In genomic region chr9:108935991-108936390, GRCm38 (mm10) we compare ENCODE assay signal across 8 mouse cellular contexts. TPM values are rescaled to one million over a fixed set of nuclear protein-coding genes. Genes with fewer than 3 reads are reported as not detected.
DNase-seq lines count a peak whose midpoint lies in the region; ATAC-seq and TF ChIP-seq lines count a peak whose summit lies in the region.

No protein-coding gene starts in this region.

- ATAC-seq in CD4-positive, CD25-positive, alpha-beta regulatory T cell, adult 4 months: peak; percentile 8
- ATAC-seq in hindbrain, embryonic 11.5 days (ENCODE audit: low FRiP score): peak; percentile 10; the same call in 1 of the 2 replicates
- ATAC-seq in liver, postnatal 0 days: no peak

- peaks cover 11% of the 10 kb centered on the region for H3K79me2 ChIP-seq in CH12.LX (replicated peaks; ENCODE audit: control insufficient read depth, extremely low read depth, insufficient read depth, poor library complexity, severe bottlenecking)

- peaks cover 4% of the 10 kb centered on the region for H3K27me3 ChIP-seq in CH12.LX (replicated peaks)
- H3K27me3 ChIP-seq in hindbrain, embryonic 11.5 days (ENCODE audit: control insufficient read depth, insufficient read depth, low read length): no peaks in the 10 kb centered on the region
- no peaks in the 10 kb centered on the region for H3K27me3 ChIP-seq in liver, postnatal 0 days (ENCODE audit: insufficient read depth, low read length)

- peak overlapping the region in 1 of 3 experiments; percentile 96 for H3K4me3 ChIP-seq in CH12.LX (replicated peaks in 1 of 3; ENCODE audit: low read depth in 2 of 3, low read length in 2 of 3, poor library complexity in 1 of 3)
- H3K4me3 ChIP-seq in hindbrain, embryonic 11.5 days (ENCODE audit: low read depth, low read length): no peak overlapping the region
- no peak overlapping the region for H3K4me3 ChIP-seq in liver, postnatal 0 days (ENCODE audit: low read depth, low read length)

- 0 out of 2 replicates have a peak overlapping the region, but pooled peaks have one; percentile 27 for H3K4me2 ChIP-seq in CH12.LX (ENCODE audit: insufficient read depth, low read depth, poor library complexity, severe bottlenecking)
- no peak overlapping the region for H3K4me2 ChIP-seq in hindbrain, embryonic 11.5 days (replicated peaks; ENCODE audit: low read depth, low read length)
- H3K4me2 ChIP-seq in liver, postnatal 0 days (ENCODE audit: low read depth, low read length): peak overlapping the region; percentile 5; the same call in 1 of the 2 replicates

- no peak overlapping the region for H3K9ac ChIP-seq in CH12.LX (ENCODE audit: insufficient read depth, low read depth)
- no peak overlapping the region for H3K9ac ChIP-seq in hindbrain, embryonic 11.5 days (ENCODE audit: low read depth, low read length)
- no peak overlapping the region for H3K9ac ChIP-seq in liver, postnatal 0 days (replicated peaks)

- DNase-seq in CH12.LX (ENCODE audit: extremely low read depth): no peak
- no peak for DNase-seq in hindbrain, embryonic 11.5 days (ENCODE audit: low spot score)
- DNase-seq in liver, postnatal 0 days: no peak
- no peak for DNase-seq in adrenal gland, postnatal 10 days
- DNase-seq in layer of hippocampus, postnatal 14 days (ENCODE audit: low spot score in 2 of 2): no peak
- DNase-seq in kidney, postnatal 25 days: no peak
- DNase-seq in ovary, postnatal 10 days (ENCODE audit: low spot score): no peak

- no peak for TF ChIP-seq RAD21 in CH12.LX (IDR thresholded peaks at IDR 0.05; ENCODE audit: low read depth, low read length)

- H3K4me1 ChIP-seq in CH12.LX (ENCODE audit: control insufficient read depth in 1 of 2, insufficient read depth in 2 of 2): peaks cover 0 to 13% of the 10 kb centered on the region in 2 experiments; a peak in 2 of 4 replicates
- no peaks in the 10 kb centered on the region for H3K4me1 ChIP-seq in hindbrain, embryonic 11.5 days (replicated peaks; ENCODE audit: control insufficient read depth, insufficient read depth, low read length)
- no peaks in the 10 kb centered on the region for H3K4me1 ChIP-seq in liver, postnatal 0 days (ENCODE audit: insufficient read depth)

- dilution Hi-C loops in CH12.LX (cut with MboI; ENCODE audit: extremely low pct_ligation_motif_present, extremely low pct_unique_long_range_greater_than_20kb, low sequenced_read_pairs): no loop called here

- TF ChIP-seq CTCF in CH12.LX (conservative IDR thresholded peaks at IDR 0.05 in 1 of 2, IDR thresholded peaks at IDR 0.05 in 1 of 2; ENCODE audit: low read depth in 2 of 2, low read length in 2 of 2): no peak
- TF ChIP-seq CTCF in liver, postnatal 0 days (IDR thresholded peaks at IDR 0.05; ENCODE audit: low read depth): no peak

- TF ChIP-seq EP300 in CH12.LX (IDR thresholded peaks at IDR 0.05; ENCODE audit: low read length): no peak
- TF ChIP-seq EP300 in liver, postnatal 0 days (IDR thresholded peaks at IDR 0.05; ENCODE audit: low read depth): no peak

- TF ChIP-seq POLR2A in CH12.LX (IDR thresholded peaks at IDR 0.05; ENCODE audit: low read depth, low read length): no peak

- no peak overlapping the region for H3K27ac ChIP-seq in CH12.LX (ENCODE audit: insufficient read depth, low read depth)
- no peak overlapping the region for H3K27ac ChIP-seq in hindbrain, embryonic 11.5 days (ENCODE audit: low read depth, low read length)
- H3K27ac ChIP-seq in liver, postnatal 0 days (ENCODE audit: low read depth): no peak overlapping the region

- 18% methylated on average over 3 of the region's 3 CpGs for WGBS in hindbrain, embryonic 11.5 days
- 11% methylated on average over 3 of the region's 3 CpGs for WGBS in liver, postnatal 0 days (ENCODE audit: insufficient replicate concordance)

- in situ Hi-C loops in CH12.LX (cut with MboI; ENCODE audit: low pct_ligation_motif_present, low pct_unique_long_range_greater_than_20kb, low sequenced_read_pairs): no loop called here

- H3K36me3 ChIP-seq in CH12.LX (replicated peaks in 1 of 2; ENCODE audit: control insufficient read depth in 1 of 2, insufficient read depth in 1 of 2, low read length in 1 of 2): peaks cover 18 to 28% of the 10 kb centered on the region in 2 experiments
- peaks cover 8% of the 10 kb centered on the region; the same call in 1 of the 2 replicates for H3K36me3 ChIP-seq in hindbrain, embryonic 11.5 days (ENCODE audit: control insufficient read depth, insufficient read depth, low read length)
- H3K36me3 ChIP-seq in liver, postnatal 0 days (replicated peaks; ENCODE audit: insufficient read depth, low read length): peaks cover 25% of the 10 kb centered on the region

- H3K9me3 ChIP-seq in CH12.LX (replicated peaks; ENCODE audit: low read length): no peaks in the 10 kb centered on the region
- no peaks in the 10 kb centered on the region for H3K9me3 ChIP-seq in hindbrain, embryonic 11.5 days (ENCODE audit: control insufficient read depth, low read length)
- H3K9me3 ChIP-seq in liver, postnatal 0 days (ENCODE audit: low read length): no peaks in the 10 kb centered on the region

TF ChIP-seq in CH12.LX, 34 proteins besides CTCF, POLR2A, EP300 and RAD21 (continues in another document):
- no peak for TF ChIP-seq MAFK (IDR thresholded peaks at IDR 0.05; ENCODE audit: insufficient replicate concordance, low read length)
- TF ChIP-seq SIN3A (IDR thresholded peaks at IDR 0.05; ENCODE audit: low read length): no peak
- no peak for TF ChIP-seq TCF12 (IDR thresholded peaks at IDR 0.05; ENCODE audit: low read depth, low read length)
- TF ChIP-seq JUN (IDR thresholded peaks at IDR 0.05; ENCODE audit: insufficient read depth, low read depth, low read length): no peak
- no peak for TF ChIP-seq ZC3H11A (IDR thresholded peaks at IDR 0.05; ENCODE audit: low read depth, low read length)
- no peak for TF ChIP-seq IRF4 (IDR thresholded peaks at IDR 0.05; ENCODE audit: low read depth, low read length)
- no peak for TF ChIP-seq TBP (conservative IDR thresholded peaks at IDR 0.05; ENCODE audit: low read depth, low read length)
- no peak for TF ChIP-seq SMC3 (IDR thresholded peaks at IDR 0.05; ENCODE audit: low read depth, low read length)
- TF ChIP-seq NELFE (IDR thresholded peaks at IDR 0.05; ENCODE audit: low read depth, low read length): no peak
- TF ChIP-seq MAX (IDR thresholded peaks at IDR 0.05; ENCODE audit: low read length): no peak
- no peak for TF ChIP-seq RCOR1 (conservative IDR thresholded peaks at IDR 0.05; ENCODE audit: low read depth, low read length)
- no peak for TF ChIP-seq BHLHE40 (IDR thresholded peaks at IDR 0.05; ENCODE audit: low read depth, low read length)
- no peak for TF ChIP-seq MAZ (IDR thresholded peaks at IDR 0.05; ENCODE audit: low read depth, low read length)
- no peak for TF ChIP-seq JUND (conservative IDR thresholded peaks at IDR 0.05; ENCODE audit: low read depth, low read length)

RNA-seq across cellular contexts. Expression of gene Uqcrc1, which starts 0.4 kb away (rescaled TPM):
- polyA plus RNA-seq in CD4-positive, CD25-positive, alpha-beta regulatory T cell, adult 4 months (2017; shearing (Covaris generic)): 100 to 1,000 TPM; 182 to 369 TPM
- total RNA-seq in CH12.LX (2012; rRNA removed): 327 and 351 TPM in 2 replicates
- 301 and 326 TPM in 2 replicates for total RNA-seq in CH12.LX (2014; rRNA removed)
- polyA plus RNA-seq in CH12.LX (2012; ENCODE audit: insufficient read length, low read depth): 293 and 301 TPM in 2 replicates
- polyA plus RNA-seq in hindbrain, embryonic 11.5 days (2014; fragmentation: Nextera tagmentation; extraction: Ambion mirVana): 354 and 388 TPM in 2 replicates
- 333 and 345 TPM in 2 replicates for polyA plus RNA-seq in liver, postnatal 0 days (2015; fragmentation: Nextera tagmentation; extraction: Ambion mirVana)
- total RNA-seq in adrenal gland, postnatal 10 days (2021): 1,000 to 10,000 TPM; 1,423 to 1,562 TPM
- total RNA-seq in layer of hippocampus, postnatal 14 days (2021): 100 to 1,000 TPM; 388 to 394 TPM

RNA-seq across cellular contexts. Expression of gene Col7a1, which starts 17.4 kb away (rescaled TPM):
- not detected for polyA plus RNA-seq in CD4-positive, CD25-positive, alpha-beta regulatory T cell, adult 4 months (2017; shearing (Covaris generic))
- total RNA-seq in CH12.LX (2012; rRNA removed) (0.98 and 1.1 TPM in 2 replicates), CH12.LX (2014; rRNA removed) (0.31 and 0.86 TPM in 2 replicates)
- polyA plus RNA-seq in CH12.LX (2012; ENCODE audit: insufficient read length, low read depth): 2.0 and 3.0 TPM in 2 replicates
- polyA plus RNA-seq in hindbrain, embryonic 11.5 days (2014; fragmentation: Nextera tagmentation; extraction: Ambion mirVana): 1.2 and 2.6 TPM in 2 replicates
- 0.05 and 0.13 TPM in 2 replicates for polyA plus RNA-seq in liver, postnatal 0 days (2015; fragmentation: Nextera tagmentation; extraction: Ambion mirVana)
- total RNA-seq in adrenal gland, postnatal 10 days (2021): 1 to 10 TPM; 3.7 TPM
- 1 to 10 TPM; 5.0 TPM for total RNA-seq in layer of hippocampus, postnatal 14 days (2021)

RNA-seq across cellular contexts. Expression of gene Tmem89, which starts 21.6 kb away (rescaled TPM):
- polyA plus RNA-seq in CD4-positive, CD25-positive, alpha-beta regulatory T cell, adult 4 months (2017; shearing (Covaris generic)): under 1 TPM in 1 of 2 experiments, not detected in 1; 0.46 TPM
- total RNA-seq in CH12.LX (2012; rRNA removed): not detected in 2 replicates
- not detected in 2 replicates for total RNA-seq in CH12.LX (2014; rRNA removed)
- polyA plus RNA-seq in CH12.LX (2012; ENCODE audit: insufficient read length, low read depth): not detected in 2 replicates
- 0.22 and 0.60 TPM in 2 replicates for polyA plus RNA-seq in hindbrain, embryonic 11.5 days (2014; fragmentation: Nextera tagmentation; extraction: Ambion mirVana)
- polyA plus RNA-seq in liver, postnatal 0 days (2015; fragmentation: Nextera tagmentation; extraction: Ambion mirVana): not detected in 2 replicates
- not detected for total RNA-seq in adrenal gland, postnatal 10 days (2021)
- under 1 TPM; 0.37 to 0.43 TPM for total RNA-seq in layer of hippocampus, postnatal 14 days (2021)

RNA-seq across cellular contexts. Expression of gene Ucn2, which starts 49.8 kb away (rescaled TPM):
- not detected for polyA plus RNA-seq in CD4-positive, CD25-positive, alpha-beta regulatory T cell, adult 4 months (2017; shearing (Covaris generic))
- not detected in 2 replicates for total RNA-seq in CH12.LX (2012; rRNA removed)
- total RNA-seq in CH12.LX (2014; rRNA removed): not detected in 2 replicates
- 0.40 and 0.49 TPM in 2 replicates for polyA plus RNA-seq in CH12.LX (2012; ENCODE audit: insufficient read length, low read depth)
- polyA plus RNA-seq in hindbrain, embryonic 11.5 days (2014; fragmentation: Nextera tagmentation; extraction: Ambion mirVana): not detected in 2 replicates
- not detected in 2 replicates for polyA plus RNA-seq in liver, postnatal 0 days (2015; fragmentation: Nextera tagmentation; extraction: Ambion mirVana)
- total RNA-seq in adrenal gland, postnatal 10 days (2021): under 1 TPM; 0.33 to 0.39 TPM
- not detected for total RNA-seq in layer of hippocampus, postnatal 14 days (2021)

RNA-seq across cellular contexts. Expression of gene Pfkfb4, which starts 55.6 kb away (rescaled TPM):
- 10 to 100 TPM in 1 of 2 experiments, 1 to 10 TPM in 1; 6.1 to 12.7 TPM for polyA plus RNA-seq in CD4-positive, CD25-positive, alpha-beta regulatory T cell, adult 4 months (2017; shearing (Covaris generic))
- total RNA-seq in CH12.LX (2012; rRNA removed) (4.5 and 5.1 TPM in 2 replicates), CH12.LX (2014; rRNA removed) (5.9 and 6.5 TPM in 2 replicates)
- 6.0 and 6.7 TPM in 2 replicates for polyA plus RNA-seq in CH12.LX (2012; ENCODE audit: insufficient read length, low read depth)
- polyA plus RNA-seq in hindbrain, embryonic 11.5 days (2014; fragmentation: Nextera tagmentation; extraction: Ambion mirVana): 10.9 and 12.8 TPM in 2 replicates
- 3.1 and 3.8 TPM in 2 replicates for polyA plus RNA-seq in liver, postnatal 0 days (2015; fragmentation: Nextera tagmentation; extraction: Ambion mirVana)
- total RNA-seq in adrenal gland, postnatal 10 days (2021): 1 to 10 TPM; 3.2 to 8.1 TPM
- 10 to 100 TPM; 13.7 to 17.8 TPM for total RNA-seq in layer of hippocampus, postnatal 14 days (2021)
